ENCODE assay signal across 7 mouse cellular contexts in genomic region chr2:126593831-126594610, GRCm38 (mm10). TPM values are rescaled to one million over a fixed set of nuclear protein-coding genes. Genes with fewer than 3 reads are reported as not detected.
DNase-seq lines count a peak whose midpoint lies in the region; ATAC-seq and TF ChIP-seq lines count a peak whose summit lies in the region.

No protein-coding gene starts in this region.

- no peak for ATAC-seq in hindbrain, embryonic 13.5 days (ENCODE audit: low FRiP score)

- TF ChIP-seq CTCF in small intestine, adult 2 months (IDR thresholded peaks at IDR 0.05; ENCODE audit: extremely low read depth, insufficient read length, insufficient replicate concordance, low read depth, low read length), result peak; percentile 82; the same call in 1 of the 2 replicates

- no peaks in the 10 kb centered on the region for H3K9me3 ChIP-seq in hindbrain, embryonic 13.5 days

- H3K4me3 ChIP-seq in hindbrain, embryonic 13.5 days, result peak overlapping the region; percentile 28
- H3K4me3 ChIP-seq in small intestine, adult 2 months (ENCODE audit: low read depth, low read length), result peak overlapping the region; percentile 48

- intact Hi-C loops in left cerebral cortex, postnatal 25 days (cut with DNase I), result loop anchor here (10.0 kb wide), 1 partner anchor 411 kb away; the partner anchor contains the start of gene Ap4e1

- H3K4me1 ChIP-seq in hindbrain, embryonic 13.5 days (replicated peaks), result 0 out of 2 replicates have a peak, but pooled peaks cover 5% of the 10 kb centered on the region
- H3K4me1 ChIP-seq in small intestine, adult 2 months (ENCODE audit: control insufficient read depth, insufficient read depth, insufficient read length, low read length), result peaks cover 12% of the 10 kb centered on the region; the same call in 1 of the 2 replicates

- H3K36me3 ChIP-seq in hindbrain, embryonic 13.5 days, result no peaks in the 10 kb centered on the region
- no peaks in the 10 kb centered on the region for H3K36me3 ChIP-seq in small intestine, adult 2 months (ENCODE audit: control insufficient read depth, insufficient read depth, low read length)

- H3K4me2 ChIP-seq in hindbrain, embryonic 13.5 days, result peak overlapping the region; percentile 51

- 33% methylated on average over 26 of the region's 26 CpGs for WGBS in hindbrain, embryonic 13.5 days
- WGBS in small intestine, adult 2 months, result 35% methylated on average over 26 of the region's 26 CpGs

- no peak overlapping the region for H3K27ac ChIP-seq in hindbrain, embryonic 13.5 days
- H3K27ac ChIP-seq in small intestine, adult 2 months (ENCODE audit: insufficient read depth, low read depth, low read length), result no peak overlapping the region

- TF ChIP-seq POLR2A in small intestine, adult 2 months (IDR thresholded peaks at IDR 0.05; ENCODE audit: low read depth, low read length), result no peak

- H3K9ac ChIP-seq in hindbrain, embryonic 13.5 days, result peak overlapping the region; percentile 51

- H3K27me3 ChIP-seq in hindbrain, embryonic 13.5 days, result no peaks in the 10 kb centered on the region
- H3K27me3 ChIP-seq in small intestine, adult 2 months (ENCODE audit: control insufficient read depth, insufficient read depth, low read length), result no peaks in the 10 kb centered on the region

- peak; percentile 78 for DNase-seq in ZHBTc4 (ENCODE audit: low read depth, low spot score)
- peak; percentile 59 for DNase-seq in cerebellum, adult 9-11 months
- peak; percentile 34 to 38 for DNase-seq in frontal cortex, postnatal 25 days (ENCODE audit: low spot score in 2 of 2)
- peak; percentile 41 to 51 for DNase-seq in left cerebral cortex, postnatal 25 days (ENCODE audit: low spot score in 2 of 2)
- peak; percentile 68 for DNase-seq in mesoderm, embryonic 11.5 days (ENCODE audit: low read depth, low spot score)

RNA-seq across cellular contexts. Expression of gene Hdc, which starts 25.1 kb away (rescaled TPM):
- 1.0 and 2.8 TPM in 2 replicates for polyA plus RNA-seq in hindbrain, embryonic 13.5 days (2015; fragmentation: Nextera tagmentation; extraction: Ambion mirVana)
- 1 to 10 TPM in 1 of 2 experiments, under 1 TPM in 1; 0.55 to 1.1 TPM for total RNA-seq in left cerebral cortex, postnatal 25 days (2021)
- 1.0 and 1.2 TPM in 2 replicates for polyA plus RNA-seq in small intestine, adult 2 months (2012; rRNA removed)

RNA-seq across cellular contexts. Expression of gene Slc27a2, which starts 41.8 kb away (rescaled TPM):
- polyA plus RNA-seq in hindbrain, embryonic 13.5 days (2015; fragmentation: Nextera tagmentation; extraction: Ambion mirVana), result 6.4 and 6.7 TPM in 2 replicates
- total RNA-seq in left cerebral cortex, postnatal 25 days (2021), result 1 to 10 TPM; 6.0 to 6.2 TPM
- polyA plus RNA-seq in small intestine, adult 2 months (2012; rRNA removed), result 72.1 and 80.3 TPM in 2 replicates
